Mouse (Mus musculus): ENCODE data around the gene Mael. TPM values are rescaled to one million over a fixed set of nuclear protein-coding genes. Genes with fewer than 3 reads are reported as not detected.

Mael gene
- polyA plus RNA-seq, 1 experiment from 2014 or later = 0.11 TPM

GRCm38 (mm10) chr1:166155113-166155494 is 83.4 kb downstream of the Mael start:
- ATAC-seq (ENCODE audit: low read depth) (no peak; the same call in 1 of the 2 replicates), DNase-seq (ENCODE audit: low spot score) (no peak)
- Histone ChIP-seq H3K36me3 (ENCODE audit: control insufficient read depth, insufficient read depth, low read length) (no peaks in the 10 kb centered on the region), H3K27ac (replicated peaks; ENCODE audit: low read depth, low read length) (no peak overlapping the region), H3K4me2 (ENCODE audit: low read depth, low read length) (no peak overlapping the region), H3K9me3 (ENCODE audit: control insufficient read depth, low read length) (no peaks in the 10 kb centered on the region), H3K9ac (ENCODE audit: low read depth, low read length) (no peak overlapping the region), H3K27me3 (replicated peaks; ENCODE audit: control insufficient read depth, insufficient read depth, low read length) (peaks cover 28% of the 10 kb centered on the region), H3K4me1 (ENCODE audit: control insufficient read depth, insufficient read depth, low read length) (0 out of 2 replicates have a peak, but pooled peaks cover 4% of the 10 kb centered on the region), H3K4me3 (ENCODE audit: low read depth, low read length) (no peak overlapping the region)
- 31% methylated on average over 10 of the region's 10 CpGs for WGBS

DNA sequence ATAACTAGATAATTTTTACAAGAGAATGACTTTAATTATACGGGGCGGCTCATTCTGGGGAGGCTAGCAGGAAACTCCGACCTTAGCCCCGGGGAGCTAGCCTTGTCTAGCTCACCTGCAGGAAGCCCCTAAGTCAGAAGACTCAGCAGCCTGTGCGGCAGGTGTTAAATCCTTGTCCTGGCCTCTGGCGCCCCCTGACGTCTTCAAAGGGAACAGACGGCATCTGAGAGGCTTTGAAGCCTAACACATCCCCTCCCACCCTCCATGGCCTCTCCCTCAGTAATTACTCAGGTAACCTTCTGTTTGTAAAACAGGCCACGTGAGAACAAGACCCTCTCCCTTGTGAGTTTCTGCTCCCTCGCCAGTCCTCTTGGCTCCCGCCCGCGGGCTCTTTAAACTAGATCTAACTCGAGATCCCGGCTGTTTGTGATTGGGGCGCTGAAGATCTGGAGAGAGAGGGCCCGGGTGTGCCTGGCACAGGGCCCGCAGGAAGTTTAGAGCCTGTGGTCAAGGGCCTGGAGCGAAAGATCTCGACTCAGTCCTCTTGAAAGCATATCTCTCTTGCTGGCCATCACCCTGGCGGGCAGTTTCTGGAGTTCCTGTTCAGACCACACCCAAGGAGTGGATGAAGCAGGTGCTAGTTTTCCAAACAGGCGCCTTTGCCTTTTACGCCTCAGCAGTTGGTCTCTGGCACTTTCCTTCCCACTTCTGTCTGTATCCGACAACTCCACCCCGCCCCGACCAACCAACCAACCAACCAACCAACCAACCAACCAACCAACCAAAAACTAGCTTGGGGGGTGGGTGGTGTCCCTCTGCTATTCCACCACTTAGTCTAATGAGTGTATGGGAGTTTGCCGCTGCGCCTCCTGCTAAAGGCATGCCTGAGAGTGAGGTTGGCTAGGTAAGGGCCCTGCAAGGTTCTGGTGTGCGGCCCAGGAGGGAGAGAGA is 84.1 kb downstream of the Mael start:
- Histone ChIP-seq H3K4me3 (ENCODE audit: low read depth, low read length) (peak overlapping the region; percentile 12; the same call in 1 of the 2 replicates), H3K27ac (replicated peaks; ENCODE audit: low read depth, low read length) (no peak overlapping the region), H3K9me3 (ENCODE audit: control insufficient read depth, low read length) (no peaks in the 10 kb centered on the region), H3K4me1 (ENCODE audit: control insufficient read depth, insufficient read depth, low read length) (0 out of 2 replicates have a peak, but pooled peaks cover 4% of the 10 kb centered on the region), H3K36me3 (ENCODE audit: control insufficient read depth, insufficient read depth, low read length) (no peaks in the 10 kb centered on the region), H3K4me2 (ENCODE audit: low read depth, low read length) (peak overlapping the region; percentile 43), H3K9ac (ENCODE audit: low read depth, low read length) (no peak overlapping the region), H3K27me3 (replicated peaks; ENCODE audit: control insufficient read depth, insufficient read depth, low read length) (peaks cover 23% of the 10 kb centered on the region)
- WGBS = 15% methylated on average over 29 of the region's 29 CpGs
- DNase-seq (ENCODE audit: low spot score) = peak; percentile 81
- peak; percentile 69 for ATAC-seq (ENCODE audit: low read depth)

- peak; percentile 91 for DNase-seq (ENCODE audit: low spot score)
- H3K27me3 ChIP-seq (replicated peaks; ENCODE audit: control insufficient read depth, insufficient read depth, low read length) = peaks cover 23% of the 10 kb centered on the region
- 0 out of 2 replicates have a peak, but pooled peaks cover 4% of the 10 kb centered on the region for H3K4me1 ChIP-seq (ENCODE audit: control insufficient read depth, insufficient read depth, low read length)
- H3K36me3 ChIP-seq (ENCODE audit: control insufficient read depth, insufficient read depth, low read length) = no peaks in the 10 kb centered on the region
- H3K9me3 ChIP-seq (ENCODE audit: control insufficient read depth, low read length) = no peaks in the 10 kb centered on the region
- H3K4me2 ChIP-seq (ENCODE audit: low read depth, low read length) = no peak overlapping the region
- WGBS = 12% methylated on average over 18 of the region's 18 CpGs
- H3K9ac ChIP-seq (ENCODE audit: low read depth, low read length) = no peak overlapping the region
- H3K4me3 ChIP-seq (ENCODE audit: low read depth, low read length) = no peak overlapping the region
- ATAC-seq (ENCODE audit: low read depth) = peak; percentile 56
- no peak overlapping the region for H3K27ac ChIP-seq (replicated peaks; ENCODE audit: low read depth, low read length)
Measured at GRCm38 (mm10) chr1:166153351-166154120, 85.0 kb downstream of the Mael start.

GRCm38 (mm10) chr1:166152034-166152433 is 86.5 kb downstream of the Mael start:
- ATAC-seq (ENCODE audit: low read depth) = no peak

DNA sequence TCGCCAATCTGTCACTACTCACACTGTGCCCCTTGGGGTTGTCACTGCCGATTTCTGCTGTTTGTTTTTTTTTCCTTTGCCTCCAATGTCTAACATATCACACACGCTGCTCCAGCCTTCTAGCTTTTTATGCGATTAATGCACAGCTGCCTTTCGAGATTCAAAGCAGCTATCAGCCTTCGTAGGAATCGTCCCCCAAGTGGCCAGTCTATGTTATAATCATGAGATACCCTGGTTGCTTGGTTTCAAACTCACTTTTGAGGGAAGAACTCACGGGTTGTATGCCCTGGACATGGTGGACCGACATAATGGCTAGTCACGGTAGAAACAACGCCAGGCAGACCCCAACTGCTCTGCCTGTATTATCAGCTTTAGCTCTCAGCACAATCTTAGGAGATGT is 87.2 kb downstream of the Mael start:
- peak; percentile 33 for DNase-seq (ENCODE audit: low spot score)
- no peak overlapping the region for H3K27ac ChIP-seq (replicated peaks; ENCODE audit: low read depth, low read length)
- H3K9ac ChIP-seq (ENCODE audit: low read depth, low read length) = no peak overlapping the region
- H3K27me3 ChIP-seq (replicated peaks; ENCODE audit: control insufficient read depth, insufficient read depth, low read length) = peaks cover 19% of the 10 kb centered on the region
- whole genome bisulfite sequencing = 52% methylated on average over 11 of the region's 11 CpGs
- H3K4me2 ChIP-seq (ENCODE audit: low read depth, low read length) = no peak overlapping the region
- ATAC-seq (ENCODE audit: low read depth) = no peak
- H3K4me1 ChIP-seq (ENCODE audit: control insufficient read depth, insufficient read depth, low read length) = 0 out of 2 replicates have a peak, but pooled peaks cover 4% of the 10 kb centered on the region
- H3K4me3 ChIP-seq (ENCODE audit: low read depth, low read length) = no peak overlapping the region
- H3K36me3 ChIP-seq (ENCODE audit: control insufficient read depth, insufficient read depth, low read length) = no peaks in the 10 kb centered on the region
- H3K9me3 ChIP-seq (ENCODE audit: control insufficient read depth, low read length) = no peaks in the 10 kb centered on the region

More at GRCm38 (mm10) chr1:166152034-166152433, 86.5 kb downstream of the Mael start:
- Histone ChIP-seq H3K4me1 (ENCODE audit: control insufficient read depth, insufficient read depth, low read length) (0 out of 2 replicates have a peak, but pooled peaks cover 4% of the 10 kb centered on the region), H3K36me3 (ENCODE audit: control insufficient read depth, insufficient read depth, low read length) (no peaks in the 10 kb centered on the region), H3K9ac (ENCODE audit: low read depth, low read length) (no peak overlapping the region), H3K27ac (replicated peaks; ENCODE audit: low read depth, low read length) (no peak overlapping the region), H3K4me2 (ENCODE audit: low read depth, low read length) (no peak overlapping the region), H3K9me3 (ENCODE audit: control insufficient read depth, low read length) (no peaks in the 10 kb centered on the region), H3K27me3 (replicated peaks; ENCODE audit: control insufficient read depth, insufficient read depth, low read length) (peaks cover 23% of the 10 kb centered on the region), H3K4me3 (ENCODE audit: low read depth, low read length) (no peak overlapping the region)
- WGBS = 90% methylated on average over 10 of the region's 10 CpGs
- DNase-seq (ENCODE audit: low spot score) = no peak

Other genes starting within 250 kb of the Mael start
- gene Pou2f1, start 236.1 kb downstream of the Mael start, polyA plus RNA-seq (2014; fragmentation: Nextera tagmentation; extraction: Ambion mirVana) = 11.4 and 13.6 TPM in 2 replicates
- gene Dusp27, start 110.8 kb downstream of the Mael start, polyA plus RNA-seq (2014; fragmentation: Nextera tagmentation; extraction: Ambion mirVana) = 11.3 and 14.0 TPM in 2 replicates
- gene Gpa33, start 108.5 kb downstream of the Mael start, polyA plus RNA-seq (2014; fragmentation: Nextera tagmentation; extraction: Ambion mirVana) = 0.26 TPM in 1 of 2 replicates, not detected in the other
- 1.4 and 1.8 TPM in 2 replicates for gene Ildr2, start 15.4 kb upstream of the Mael start, polyA plus RNA-seq (2014; fragmentation: Nextera tagmentation; extraction: Ambion mirVana)
- gene Tada1, start 140.3 kb upstream of the Mael start, polyA plus RNA-seq (2014; fragmentation: Nextera tagmentation; extraction: Ambion mirVana) = 50.9 and 57.2 TPM in 2 replicates
- gene Pogk, start 171.1 kb upstream of the Mael start, polyA plus RNA-seq (2014; fragmentation: Nextera tagmentation; extraction: Ambion mirVana) = 17.3 and 19.0 TPM in 2 replicates